Mouse (Mus musculus) cerebellum, postnatal 36 days (tissue): ENCODE measurements around the gene Rab3il1.

Experiments used
- DNase-seq, 2 experiments: peaks; one replicate each; pipeline ENCODE4 v3.0.0; 2021 to 2022; ENCODE audit warnings: mixed read lengths in 2 of 2

Gene Rab3il1

GRCm38 (mm10) chr19:10061624-10062023, 60.2 kb downstream of the Rab3il1 start:
- no peak for DNase-seq

GRCm38 (mm10) chr19:10062292-10062691, 60.8 kb downstream of the Rab3il1 start:
- no peak for DNase-seq

- no peak for DNase-seq
These were observed 61.4 kb downstream of the Rab3il1 start for GRCm38 (mm10) chr19:10062862-10063261.

- DNase-seq, result no peak
These were observed 62.9 kb downstream of the Rab3il1 start for GRCm38 (mm10) chr19:10064173-10065012.

GRCm38 (mm10) chr19:10065465-10066188, 64.2 kb downstream of the Rab3il1 start:
- no peak for DNase-seq

- DNase-seq, result no peak
These were observed 64.7 kb downstream of the Rab3il1 start for GRCm38 (mm10) chr19:10066189-10066500.

- no peak for DNase-seq
These were observed 65.0 kb downstream of the Rab3il1 start for GRCm38 (mm10) chr19:10066502-10066901.

GRCm38 (mm10) chr19:10067701-10068100, 66.2 kb downstream of the Rab3il1 start:
- no peak for DNase-seq

- no peak for DNase-seq
These were observed 68.9 kb downstream of the Rab3il1 start for GRCm38 (mm10) chr19:10070186-10070980.

GRCm38 (mm10) chr19:10071166-10071565, 69.7 kb downstream of the Rab3il1 start:
- DNase-seq, result no peak

GRCm38 (mm10) chr19:10071892-10072291, 70.4 kb downstream of the Rab3il1 start:
- no peak for DNase-seq

- DNase-seq, result no peak
These were observed 71.7 kb downstream of the Rab3il1 start for GRCm38 (mm10) chr19:10073145-10073544.

GRCm38 (mm10) chr19:10078392-10078791, 76.9 kb downstream of the Rab3il1 start:
- no peak for DNase-seq

GRCm38 (mm10) chr19:10080384-10080783, 78.9 kb downstream of the Rab3il1 start:
- no peak for DNase-seq

GRCm38 (mm10) chr19:10082105-10082504, 80.6 kb downstream of the Rab3il1 start:
- DNase-seq, result no peak

GRCm38 (mm10) chr19:10085454-10085853, 84.0 kb downstream of the Rab3il1 start:
- DNase-seq, result no peak

- DNase-seq, result no peak
These were observed 85.5 kb downstream of the Rab3il1 start for GRCm38 (mm10) chr19:10086976-10087375.
